Mouse (Mus musculus) adrenal gland, adult 2 months (tissue): ENCODE measurements around the gene Ppfia1. TPM values are rescaled to one million over a fixed set of nuclear protein-coding genes. Genes with fewer than 3 reads are reported as not detected.

Source experiments
- DNase-seq: peaks from one replicate; pipeline ENCODE4 v3.0.0; 2021
- polyA plus RNA-seq: library from polyadenylated mRNA; depleted of rRNA; stranded (reverse); fragments of >200 nt; gene quantifications from 2 replicates; pipeline ENCODE4 v1.2.3, GENCODE M21; 2012
- total RNA-seq, 2 experiments: library from RNA; stranded (reverse); gene quantifications; 2 replicates each; pipeline ENCODE4 v1.2.3; 2021

Gene Ppfia1
- total and polyA plus RNA-seq, 3 experiments, result 37.1 to 59.2 (median 39.1) TPM

GRCm38 (mm10) chr7:144549904-144550566 is 3.5 kb downstream of the Ppfia1 start:
- DNase-seq, result no peak

- DNase-seq, result no peak
These were observed 8.3 kb downstream of the Ppfia1 start for GRCm38 (mm10) chr7:144545231-144545630.

- no peak for DNase-seq
These were observed 12.2 kb downstream of the Ppfia1 start for GRCm38 (mm10) chr7:144541351-144541750.

- no peak for DNase-seq
These were observed 14.4 kb downstream of the Ppfia1 start for GRCm38 (mm10) chr7:144539146-144539545.

- no peak for DNase-seq
These were observed 15.4 kb downstream of the Ppfia1 start for GRCm38 (mm10) chr7:144538030-144538644.

- no peak for DNase-seq
These were observed 17.2 kb downstream of the Ppfia1 start for GRCm38 (mm10) chr7:144536367-144536766.

GRCm38 (mm10) chr7:144534773-144535172 is 18.8 kb downstream of the Ppfia1 start:
- DNase-seq, result no peak

GRCm38 (mm10) chr7:144531585-144532378 is 21.7 kb downstream of the Ppfia1 start:
- no peak for DNase-seq

- DNase-seq, result no peak
These were observed 23.7 kb downstream of the Ppfia1 start for GRCm38 (mm10) chr7:144529851-144530250.

- DNase-seq, result peak; percentile 88
These were observed 25.8 kb downstream of the Ppfia1 start for GRCm38 (mm10) chr7:144527723-144528221.

GRCm38 (mm10) chr7:144526649-144527048 is 26.9 kb downstream of the Ppfia1 start:
- no peak for DNase-seq

- DNase-seq, result no peak
These were observed 28.9 kb downstream of the Ppfia1 start for GRCm38 (mm10) chr7:144524427-144525191.

- no peak for DNase-seq
These were observed 30.1 kb downstream of the Ppfia1 start for GRCm38 (mm10) chr7:144523415-144523814.

GRCm38 (mm10) chr7:144521927-144522326 is 31.6 kb downstream of the Ppfia1 start:
- no peak for DNase-seq

- DNase-seq, result no peak
These were observed 33.7 kb downstream of the Ppfia1 start for GRCm38 (mm10) chr7:144519852-144520251.

GRCm38 (mm10) chr7:144516711-144517110 is 36.8 kb downstream of the Ppfia1 start:
- DNase-seq, result no peak

GRCm38 (mm10) chr7:144509090-144509489 is 44.4 kb downstream of the Ppfia1 start:
- DNase-seq, result no peak

- no peak for DNase-seq
These were observed 46.7 kb downstream of the Ppfia1 start for GRCm38 (mm10) chr7:144506807-144507206.

GRCm38 (mm10) chr7:144503959-144504358 is 49.6 kb downstream of the Ppfia1 start:
- DNase-seq, result no peak

GRCm38 (mm10) chr7:144492931-144493330 is 60.6 kb downstream of the Ppfia1 start:
- no peak for DNase-seq

GRCm38 (mm10) chr7:144490201-144490873 is 63.2 kb downstream of the Ppfia1 start:
- no peak for DNase-seq
